Mouse (Mus musculus): ENCODE measurements around the gene Atp6v1g1.

DNA sequence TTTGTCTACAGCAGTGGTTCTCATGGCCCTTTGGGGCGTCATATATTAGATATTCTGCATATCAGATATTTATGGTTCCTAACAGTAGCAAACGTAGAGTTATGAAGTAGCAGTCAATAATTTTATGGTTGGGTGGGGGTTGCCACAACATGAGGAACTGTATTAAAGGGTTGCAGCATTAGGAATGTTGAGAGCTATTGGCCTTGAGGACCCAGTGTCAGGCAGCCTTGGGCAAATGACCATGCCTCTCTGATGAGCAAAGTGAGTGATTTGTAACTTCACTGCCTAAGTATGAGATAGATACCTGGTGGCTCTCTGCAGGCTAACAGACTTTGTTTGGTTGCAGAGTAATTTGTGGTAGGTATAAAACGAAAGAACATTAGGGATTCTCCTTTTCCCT is 6.3 kb downstream of the Atp6v1g1 start:
- TF ChIP-seq HCFC1 (IDR thresholded peaks at IDR 0.05; ENCODE audit: borderline replicate concordance, insufficient read depth, low read length) (no peak), CHD2 (IDR thresholded peaks at IDR 0.05; ENCODE audit: low read depth, low read length) (no peak), MAFK (IDR thresholded peaks at IDR 0.05; ENCODE audit: insufficient read depth, low read depth, low read length) (no peak), ZC3H11A (IDR thresholded peaks at IDR 0.05; ENCODE audit: borderline replicate concordance, low read depth, low read length) (no peak)
